ENCODE assay signal across 23 mouse cellular contexts in genomic region chr2:17692926-17693325, GRCm38 (mm10). TPM values are rescaled to one million over a fixed set of nuclear protein-coding genes. Genes with fewer than 3 reads are reported as not detected.
A peak's percentile ranks its signal among the peaks of the same experiment; 100 is the strongest.
DNase-seq lines count a peak whose midpoint lies in the region; ATAC-seq and TF ChIP-seq lines count a peak whose summit lies in the region.
"Had no signal": no experiment of that assay in that cellular context is flagged by ENCODE, and none has a peak within 500 bp of the region (broad histone marks: within the 10 kb centered on the region; RNA-seq: fewer than 3 reads in every experiment).

No protein-coding gene starts in this region.

- TF ChIP-seq CTCF in layer of hippocampus, adult 2 months (conservative IDR thresholded peaks at IDR 0.05), result no peak

- ATAC-seq in midbrain, embryonic 11.5 days (ENCODE audit: low FRiP score), result no peak
- no peak for ATAC-seq in midbrain, embryonic 15.5 days (replicated peaks)
- ATAC-seq in kidney, embryonic 16.5 days (ENCODE audit: low FRiP score, low TSS enrichment), result no peak
- ATAC-seq: activated CD4-positive, CD25-positive, alpha-beta regulatory T cell, adult 4 months; forebrain, embryonic 13.5 days; forebrain, embryonic 15.5 days; forebrain, postnatal 0 days; Patski had no signal

- no peak overlapping the region for H3K9ac ChIP-seq in midbrain, embryonic 11.5 days (ENCODE audit: low read length)
- H3K9ac ChIP-seq in midbrain, embryonic 15.5 days, result no peak overlapping the region
- H3K9ac ChIP-seq in kidney, embryonic 16.5 days (replicated peaks; ENCODE audit: low read length), result no peak overlapping the region
- H3K9ac ChIP-seq: embryonic facial prominence, embryonic 12.5 days; forebrain, embryonic 13.5 days; forebrain, embryonic 15.5 days; forebrain, postnatal 0 days had no signal

- WGBS in midbrain, embryonic 11.5 days, result 74% methylated on average over 2 of the region's 2 CpGs
- WGBS in midbrain, embryonic 15.5 days, result 81% methylated on average over 2 of the region's 2 CpGs
- 82% methylated on average over 2 of the region's 2 CpGs for WGBS in kidney, embryonic 16.5 days

- DNase-seq in layer of hippocampus, adult 2 months (ENCODE audit: low spot score in 2 of 2), result no peak
- no peak for DNase-seq in layer of hippocampus, adult 11-12 months (ENCODE audit: low spot score)
- DNase-seq in midbrain, embryonic 11.5 days (ENCODE audit: low spot score, missing footprints), result peak; percentile 41
- DNase-seq in c-Kit-positive CD71-negative TER-119-negative erythroid progenitor cells, embryonic 14.5 days (ENCODE audit: low read depth), result peak; percentile 4
- DNase-seq: adrenal gland, adult 8-10 months; adrenal gland, postnatal 14 days; adrenal gland, postnatal 36 days; cerebellum, adult 11 months; cerebellum, adult 18-20 months; cerebellum, adult 8-10 months; cerebellum, adult 9-11 months; cerebellum, postnatal 14 days; cerebellum, postnatal 36 days; forebrain, postnatal 0 days had no signal

- peak overlapping the region; percentile 25; the same call in 1 of the 2 replicates for H3K27ac ChIP-seq in layer of hippocampus, adult 2 months
- no peak overlapping the region for H3K27ac ChIP-seq in midbrain, embryonic 11.5 days (ENCODE audit: low read depth, low read length)
- no peak overlapping the region for H3K27ac ChIP-seq in midbrain, embryonic 15.5 days
- no peak overlapping the region for H3K27ac ChIP-seq in kidney, embryonic 16.5 days (ENCODE audit: low read length)
- H3K27ac ChIP-seq: embryonic facial prominence, embryonic 10.5 days; embryonic facial prominence, embryonic 12.5 days; forebrain, embryonic 13.5 days; forebrain, embryonic 15.5 days had no signal

- no peaks in the 10 kb centered on the region for H3K27me3 ChIP-seq in midbrain, embryonic 11.5 days (ENCODE audit: control insufficient read depth, insufficient read depth, low read length)
- no peaks in the 10 kb centered on the region for H3K27me3 ChIP-seq in midbrain, embryonic 15.5 days (replicated peaks)
- H3K27me3 ChIP-seq in kidney, embryonic 16.5 days (ENCODE audit: insufficient read depth, low read length), result no peaks in the 10 kb centered on the region
- H3K27me3 ChIP-seq: embryonic facial prominence, embryonic 12.5 days; forebrain, embryonic 13.5 days; forebrain, embryonic 15.5 days; Patski had no signal

- H3K4me1 ChIP-seq in midbrain, embryonic 11.5 days (ENCODE audit: control insufficient read depth, insufficient read depth, low read length), result no peaks in the 10 kb centered on the region
- no peaks in the 10 kb centered on the region; the same call in 1 of the 2 replicates for H3K4me1 ChIP-seq in midbrain, embryonic 15.5 days
- no peaks in the 10 kb centered on the region for H3K4me1 ChIP-seq in kidney, embryonic 16.5 days (ENCODE audit: insufficient read depth, low read length)
- H3K4me1 ChIP-seq: embryonic facial prominence, embryonic 12.5 days; forebrain, embryonic 13.5 days; forebrain, embryonic 15.5 days had no signal

- H3K4me2 ChIP-seq in midbrain, embryonic 11.5 days, result no peak overlapping the region
- no peak overlapping the region for H3K4me2 ChIP-seq in midbrain, embryonic 15.5 days
- no peak overlapping the region for H3K4me2 ChIP-seq in kidney, embryonic 16.5 days (replicated peaks; ENCODE audit: low read depth, low read length)
- H3K4me2 ChIP-seq: embryonic facial prominence, embryonic 12.5 days; forebrain, embryonic 13.5 days; forebrain, embryonic 15.5 days had no signal

- H3K4me3 ChIP-seq in layer of hippocampus, adult 2 months, result no peak overlapping the region
- H3K4me3 ChIP-seq in midbrain, embryonic 11.5 days (ENCODE audit: low read depth, low read length), result no peak overlapping the region
- no peak overlapping the region for H3K4me3 ChIP-seq in midbrain, embryonic 15.5 days
- H3K4me3 ChIP-seq in kidney, embryonic 16.5 days (ENCODE audit: low read length), result no peak overlapping the region
- H3K4me3 ChIP-seq: embryonic facial prominence, embryonic 10.5 days; embryonic facial prominence, embryonic 12.5 days; forebrain, embryonic 13.5 days; forebrain, embryonic 15.5 days had no signal

- no peaks in the 10 kb centered on the region for H3K9me3 ChIP-seq in midbrain, embryonic 11.5 days (ENCODE audit: control insufficient read depth, low read length)
- H3K9me3 ChIP-seq in midbrain, embryonic 15.5 days, result no peaks in the 10 kb centered on the region
- no peaks in the 10 kb centered on the region for H3K9me3 ChIP-seq in kidney, embryonic 16.5 days (ENCODE audit: low read length)
- H3K9me3 ChIP-seq: embryonic facial prominence, embryonic 10.5 days; embryonic facial prominence, embryonic 12.5 days; forebrain, embryonic 13.5 days; forebrain, embryonic 15.5 days; G1E had no signal

- H3K36me3 ChIP-seq in midbrain, embryonic 11.5 days (ENCODE audit: control insufficient read depth, insufficient read depth, low read length), result no peaks in the 10 kb centered on the region
- no peaks in the 10 kb centered on the region for H3K36me3 ChIP-seq in midbrain, embryonic 15.5 days (replicated peaks)
- no peaks in the 10 kb centered on the region for H3K36me3 ChIP-seq in kidney, embryonic 16.5 days (ENCODE audit: insufficient read depth, low read length)
- H3K36me3 ChIP-seq: embryonic facial prominence, embryonic 10.5 days; embryonic facial prominence, embryonic 12.5 days; forebrain, embryonic 15.5 days; G1E had no signal

RNA-seq across cellular contexts. Expression of gene Nebl, which starts 38.3 kb away (rescaled TPM):
- total RNA-seq in layer of hippocampus, adult 2 months (2021), result 100 to 1,000 TPM; 148 to 159 TPM
- 2.7 and 2.8 TPM in 2 replicates for polyA plus RNA-seq in midbrain, embryonic 11.5 days (2014; fragmentation: Nextera tagmentation; extraction: Ambion mirVana)
- polyA plus RNA-seq in midbrain, embryonic 15.5 days (2015; fragmentation: Nextera tagmentation; extraction: Ambion mirVana), result 11.0 and 11.7 TPM in 2 replicates
- 9.4 and 9.7 TPM in 2 replicates for polyA plus RNA-seq in kidney, embryonic 16.5 days (2015; fragmentation: Nextera tagmentation; extraction: Ambion mirVana)

Comparison
In these comparisons a context has a peak if more than half of its experiments do, and no peak if none do; other contexts are left out.
1. DNase-seq: peak in midbrain, embryonic 11.5 days (single experiment) and c-Kit-positive CD71-negative TER-119-negative erythroid progenitor cells, embryonic 14.5 days (single experiment); none in layer of hippocampus, adult 2 months (0 of 2) and layer of hippocampus, adult 11-12 months (single experiment).